Mouse (Mus musculus) right cerebral cortex, postnatal 25 days (tissue): ENCODE data around the gene Gm17581.

Source experiments
- DNase-seq: peaks from one replicate; pipeline ENCODE4 v3.0.0; 2022

The Gm17581 gene

DNA sequence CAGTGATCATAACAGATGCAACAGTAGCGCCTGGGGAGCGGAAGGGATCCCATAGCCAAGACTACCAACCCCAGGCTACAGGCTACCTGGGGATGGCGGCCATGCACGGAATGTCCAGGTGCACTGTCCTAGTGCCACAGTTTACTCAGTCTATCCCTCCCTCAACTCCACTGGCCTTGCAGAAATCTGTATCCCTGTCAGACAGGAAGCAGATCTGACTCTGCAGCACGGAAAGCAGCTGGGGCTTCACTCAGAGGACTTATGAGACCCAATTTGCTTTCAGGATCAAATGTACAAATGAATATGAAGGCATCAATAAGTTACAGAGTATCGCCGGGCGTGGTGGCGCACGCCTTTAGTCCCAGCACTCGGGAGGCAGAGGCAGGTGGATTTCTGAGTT lies 47.9 kb downstream of the Gm17581 start:
- DNase-seq = no peak

DNA sequence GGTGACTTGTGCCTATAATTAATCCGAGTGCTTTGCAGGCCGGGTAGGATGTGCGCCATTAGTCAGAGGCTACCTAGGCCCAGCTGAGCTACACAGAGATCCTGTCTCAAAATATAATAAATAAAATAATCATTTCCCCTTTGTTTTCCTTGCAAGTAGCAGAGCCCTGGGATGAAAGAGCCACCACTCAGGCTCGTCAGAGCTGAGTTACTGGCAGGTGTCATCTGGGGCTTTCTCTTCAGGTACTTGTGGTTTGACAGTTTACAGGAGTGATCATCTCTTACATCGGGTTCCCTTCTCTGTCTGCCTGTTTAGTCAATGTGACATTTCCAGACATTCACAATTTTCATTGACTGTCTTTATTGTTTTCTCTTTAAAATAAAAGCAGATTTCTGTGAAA lies 49.1 kb downstream of the Gm17581 start:
- no peak for DNase-seq
